ENCODE assay signal across 8 mouse cellular contexts in the genomic region with DNA sequence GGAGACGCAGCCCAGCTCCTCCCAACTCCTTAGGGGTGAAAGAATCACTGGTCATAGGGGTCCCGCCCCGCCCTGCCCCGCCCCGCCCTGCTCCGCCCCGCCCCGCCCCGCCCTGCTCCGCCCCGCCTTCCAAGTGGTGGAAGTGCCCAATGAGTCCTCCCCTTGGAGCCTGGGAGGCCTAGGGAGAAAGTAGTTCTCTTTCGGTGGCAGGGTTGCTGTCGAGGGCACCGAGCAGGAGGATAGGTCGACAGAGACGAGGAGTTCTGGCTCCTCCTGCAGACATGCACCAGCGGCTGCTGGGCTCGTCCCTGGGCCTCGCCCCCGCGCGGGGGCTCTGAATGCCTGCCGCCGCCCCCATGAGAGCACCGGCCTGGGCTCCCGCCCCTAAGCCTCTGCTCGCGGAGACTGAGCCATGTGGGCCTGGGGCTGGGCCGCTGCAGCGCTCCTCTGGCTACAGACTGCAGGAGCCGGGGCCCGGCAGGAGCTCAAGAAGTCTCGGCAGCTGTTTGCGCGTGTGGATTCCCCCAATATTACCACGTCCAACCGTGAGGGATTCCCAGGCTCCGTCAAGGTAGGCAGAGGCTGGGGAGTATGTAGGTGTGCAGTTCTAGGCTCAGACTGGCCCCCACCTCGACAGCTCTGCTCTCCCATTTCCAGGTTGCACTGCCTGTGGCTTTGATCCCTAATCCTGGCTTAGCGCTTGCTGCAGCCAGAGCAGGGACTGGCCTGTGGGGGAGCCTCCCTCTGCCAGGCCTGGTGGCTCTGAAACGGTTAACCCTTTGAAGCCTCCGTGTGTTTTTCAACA. TPM values are rescaled to one million over a fixed set of nuclear protein-coding genes. Genes with fewer than 3 reads are reported as not detected.
DNase-seq lines count a peak whose midpoint lies in the region; ATAC-seq and TF ChIP-seq lines count a peak whose summit lies in the region.

A gene (plus strand): TSS at position 152 of the 805 bp plus-strand sequence.

- no peaks in the 10 kb centered on the region for H3K79me2 ChIP-seq in macrophage (ENCODE audit: inconsistent target)

- peak; percentile 46 to 48 for DNase-seq in adrenal gland, adult 18-20 months (ENCODE audit: low spot score in 2 of 2)
- peak; percentile 29 to 36 for DNase-seq in cerebellum, postnatal 36 days
- peak; percentile 61 for DNase-seq in gastrocnemius, adult 2 months
- peak in 1 of 2 experiments; percentile 56 for DNase-seq in left cerebral cortex, postnatal 10 days (ENCODE audit: extremely low spot score in 1 of 2, low spot score in 2 of 2)
- peak; percentile 42 to 50 for DNase-seq in right cerebral cortex, postnatal 10 days (ENCODE audit: low spot score in 2 of 2)

- no peaks in the 10 kb centered on the region for H3K9me3 ChIP-seq in hindbrain, embryonic 13.5 days

- H3K36me3 ChIP-seq in hindbrain, embryonic 13.5 days = peaks cover 51% of the 10 kb centered on the region
- H3K36me3 ChIP-seq in macrophage (ENCODE audit: inconsistent target) = peaks cover 20% of the 10 kb centered on the region

- H3K27me3 ChIP-seq in hindbrain, embryonic 13.5 days = no peaks in the 10 kb centered on the region

- H3K4me2 ChIP-seq in hindbrain, embryonic 13.5 days = peak within 1 kb of the TSS; percentile 65

- WGBS in hindbrain, embryonic 13.5 days = 1% methylated on average over 41 of the region's 42 CpGs
- WGBS in macrophage (ENCODE audit: missing documents) = 8% methylated on average over 30 of the region's 42 CpGs

- no peak for TF ChIP-seq CTCF in gastrocnemius, adult 2 months (IDR thresholded peaks at IDR 0.05)

- intact Hi-C loops in gastrocnemius, adult 2 months (cut with DNase I) = no loop called here
- intact Hi-C loops in left cerebral cortex, postnatal 10 days (cut with DNase I) = loop anchor here (10.0 kb wide), 1 partner anchor 132 kb away; no protein-coding TSS in a partner anchor

- H3K4me1 ChIP-seq in hindbrain, embryonic 13.5 days (replicated peaks) = peaks cover 19% of the 10 kb centered on the region

- peak within 1 kb of the TSS; percentile 77 for H3K9ac ChIP-seq in hindbrain, embryonic 13.5 days

- ATAC-seq in hindbrain, embryonic 13.5 days (ENCODE audit: low FRiP score) = peak; percentile 59
- ATAC-seq in activated CD4-positive, CD25-positive, alpha-beta regulatory T cell, adult 4 months = no peak

- H3K4me3 ChIP-seq in gastrocnemius, adult 2 months = peak within 1 kb of the TSS; percentile 77
- H3K4me3 ChIP-seq in hindbrain, embryonic 13.5 days = peak within 1 kb of the TSS; percentile 37
- H3K4me3 ChIP-seq in macrophage (ENCODE audit: inconsistent target) = peak within 1 kb of the TSS; percentile 23; the same call in 1 of the 2 replicates

- peak within 1 kb of the TSS; percentile 83 for H3K27ac ChIP-seq in gastrocnemius, adult 2 months
- H3K27ac ChIP-seq in hindbrain, embryonic 13.5 days = no peak within 1 kb of the TSS; the same call in 1 of the 2 replicates
- H3K27ac ChIP-seq in macrophage = no peak within 1 kb of the TSS

RNA-seq across cellular contexts. Expression of the gene that starts here (rescaled TPM):
- 10 to 100 TPM; 69.5 to 94.3 TPM for total RNA-seq in adrenal gland, adult 18-20 months (2021)
- 10 to 100 TPM; 15.1 to 18.5 TPM for total RNA-seq in gastrocnemius, adult 2 months (2021)
- 9.2 and 12.3 TPM in 2 replicates for polyA plus RNA-seq in hindbrain, embryonic 13.5 days (2015; fragmentation: Nextera tagmentation; extraction: Ambion mirVana)
- total RNA-seq in left cerebral cortex, postnatal 10 days (2021) = 10 to 100 TPM; 19.2 to 20.9 TPM
- 10 to 100 TPM in 24 of 26 experiments, 1 to 10 TPM in 2; 6.3 to 32.7 (median 16.1) TPM for total RNA-seq in macrophage (2018; cell fraction: chromatin; rRNA removed)
- 10 to 100 TPM in 13 of 26 experiments, 1 to 10 TPM in 13; 4.9 to 27.5 (median 11.7) TPM for total RNA-seq in macrophage (2018; cell fraction: cytosol; rRNA removed)
- total RNA-seq in macrophage (2018; cell fraction: nucleus; rRNA removed) = 10 to 100 TPM in 13 of 26 experiments, 1 to 10 TPM in 13; 2.9 to 30.1 (median 10.1) TPM
- 5.3 to 17.5 TPM (median 14.9 TPM) in 3 replicates for polyA plus RNA-seq in macrophage (2018)
- 1 to 10 TPM; 2.5 to 5.7 TPM for polyA plus RNA-seq in activated CD4-positive, CD25-positive, alpha-beta regulatory T cell, adult 4 months (2017; shearing (Covaris generic))

Comparison
In these comparisons a context has a peak if more than half of its experiments do, and no peak if none do; other contexts are left out.
1. H3K4me3 ChIP-seq: peak in every context shown above with its lines; median percentile 77 in gastrocnemius, adult 2 months; 37 in hindbrain, embryonic 13.5 days; 23 in macrophage.